Mouse (Mus musculus) thymus, adult 18-20 months (tissue): Measurements from ENCODE around the gene Spn.
"Not testable (repeated sequence)": the region's sequence is repeated elsewhere in the genome, so short reads cannot be mapped to it uniquely, and the experiment has no call there.

Source experiments
- DNase-seq, 2 experiments: peaks; one replicate each; pipeline ENCODE4 v3.0.0; 2022; ENCODE audit warnings: mixed read lengths in 2 of 2

Spn gene

GRCm38 (mm10) chr7:127104560-127105332, 32.9 kb downstream of the Spn start:
- peak; percentile 47 to 81 for DNase-seq

DNA sequence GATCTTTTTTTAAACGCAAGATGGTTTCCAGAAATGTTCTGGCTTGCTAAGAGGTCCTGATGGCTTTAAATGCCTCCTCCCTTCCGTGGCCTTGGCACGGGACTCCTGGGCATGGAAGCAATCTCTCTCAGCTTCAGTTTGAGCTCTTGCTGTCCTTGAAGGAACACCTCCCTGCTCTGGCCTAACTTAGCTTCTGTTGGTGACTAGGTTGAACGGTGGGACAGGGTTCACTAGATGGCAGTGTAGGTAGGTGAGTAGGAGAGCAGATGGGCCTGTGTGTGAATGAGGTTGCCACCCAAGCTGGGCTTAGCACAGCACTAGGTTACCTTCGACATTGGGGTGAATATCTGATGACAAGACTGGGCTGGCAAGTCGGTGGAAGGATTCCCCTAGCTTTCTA, 33.7 kb downstream of the Spn start:
- DNase-seq: peak in 1 of 2 experiments; percentile 55

DNA sequence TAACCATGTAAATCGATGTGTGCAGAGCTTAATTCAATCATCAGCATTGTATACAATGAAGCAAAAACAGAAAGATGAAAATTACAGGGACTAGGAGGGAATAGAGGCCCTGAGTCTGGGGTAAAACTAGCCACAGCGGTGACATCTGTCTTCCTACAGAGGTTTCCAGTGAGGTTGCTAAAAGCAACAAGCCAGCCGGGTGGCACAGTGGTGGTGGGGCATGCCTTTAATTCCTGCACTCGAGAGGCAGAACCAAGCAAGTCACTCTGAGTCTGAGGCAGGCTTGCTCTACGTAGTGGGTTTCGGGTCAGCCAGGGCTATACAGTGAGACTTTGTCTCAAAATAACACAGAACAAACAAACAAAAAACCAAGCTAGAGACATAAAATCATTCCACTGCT, 35.5 kb downstream of the Spn start:
- DNase-seq: no peak

GRCm38 (mm10) chr7:127101451-127102016, 36.1 kb downstream of the Spn start:
- DNase-seq: no peak

- no peak for DNase-seq
Measured at GRCm38 (mm10) chr7:127099528-127099927, 38.1 kb downstream of the Spn start.

GRCm38 (mm10) chr7:127098950-127099349, 38.7 kb downstream of the Spn start:
- DNase-seq: no peak

GRCm38 (mm10) chr7:127098521-127098920, 39.1 kb downstream of the Spn start:
- DNase-seq: no peak

- no peak for DNase-seq
Measured at GRCm38 (mm10) chr7:127096456-127096855, 41.2 kb downstream of the Spn start.

- DNase-seq: no peak
Measured at GRCm38 (mm10) chr7:127093914-127094313, 43.7 kb downstream of the Spn start.

GRCm38 (mm10) chr7:127091114-127091896, 46.3 kb downstream of the Spn start, which contains the start of gene AI467606:
TSS of gene AI467606 (plus strand) at chr7:127091359.
- DNase-seq: peak; percentile 96 to 98

GRCm38 (mm10) chr7:127090154-127091113, 47.2 kb downstream of the Spn start:
- no peak for DNase-seq

- DNase-seq: peak in 1 of 2 experiments; percentile 60
Measured at GRCm38 (mm10) chr7:127088901-127089845, 48.5 kb downstream of the Spn start.

DNA sequence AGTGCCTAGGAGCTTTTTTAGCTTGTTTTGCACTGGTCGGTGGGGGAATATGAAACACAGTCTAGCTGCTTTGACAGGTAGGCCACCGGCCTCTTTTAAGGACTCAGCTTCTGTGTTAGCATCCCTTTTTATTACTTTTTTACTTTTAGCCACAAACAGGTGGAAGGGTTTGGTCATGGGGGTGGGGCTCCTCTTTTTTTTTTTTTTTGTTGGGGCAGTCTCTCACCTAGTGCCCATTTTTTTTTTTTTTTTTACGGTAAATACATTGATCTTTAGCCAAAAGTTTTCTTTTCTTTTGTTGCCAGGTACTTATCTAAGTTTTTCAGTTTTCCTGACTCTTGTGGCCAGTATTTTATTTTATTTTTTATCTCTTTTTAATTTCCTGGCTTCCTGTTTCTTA, 49.5 kb downstream of the Spn start:
- no peak for DNase-seq

GRCm38 (mm10) chr7:127087278-127088010, 50.2 kb downstream of the Spn start, which contains the start of gene Zg16:
TSS of gene Zg16 (minus strand) at chr7:127087328.
- not testable (repeated sequence) for DNase-seq

DNA sequence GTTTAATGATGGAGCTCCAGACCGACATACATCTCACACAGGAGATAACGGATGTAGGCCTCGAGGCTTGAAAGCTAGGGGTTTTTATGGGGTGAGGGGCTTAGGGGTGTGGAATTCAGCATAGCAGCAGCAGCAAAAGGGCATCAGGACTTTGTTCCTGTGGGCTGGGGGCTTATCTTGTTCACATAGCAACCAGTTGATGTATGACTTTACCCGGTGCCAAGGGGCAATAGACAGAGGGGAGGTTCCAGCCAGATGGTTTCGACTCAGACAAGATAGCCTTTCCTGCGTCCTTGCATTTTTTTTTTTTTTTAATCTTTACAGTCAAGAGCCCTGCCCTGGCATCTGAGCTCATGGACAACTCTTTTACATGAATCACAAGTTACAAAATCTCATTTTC, 51.9 kb downstream of the Spn start:
- DNase-seq: not testable (repeated sequence)

DNA sequence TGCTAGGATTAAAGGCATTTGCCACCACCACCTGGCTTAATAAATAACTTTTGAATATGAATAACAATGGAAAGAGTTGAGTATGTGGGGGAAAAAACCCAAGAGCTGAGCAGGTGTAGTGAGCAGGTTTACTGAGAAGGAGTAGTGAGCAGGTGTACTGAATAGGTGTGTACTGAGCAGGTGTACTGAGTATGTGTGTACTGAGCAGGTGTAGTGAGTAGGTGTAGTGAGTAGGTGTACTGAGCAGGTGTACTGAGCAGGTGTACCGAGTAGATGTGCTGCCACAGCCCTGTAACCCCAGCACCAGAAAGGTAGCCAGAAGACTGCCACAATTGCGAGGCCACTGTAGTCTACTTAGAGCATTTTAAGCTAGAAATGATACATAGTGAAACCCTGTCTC, 52.8 kb downstream of the Spn start:
- DNase-seq: no peak

DNA sequence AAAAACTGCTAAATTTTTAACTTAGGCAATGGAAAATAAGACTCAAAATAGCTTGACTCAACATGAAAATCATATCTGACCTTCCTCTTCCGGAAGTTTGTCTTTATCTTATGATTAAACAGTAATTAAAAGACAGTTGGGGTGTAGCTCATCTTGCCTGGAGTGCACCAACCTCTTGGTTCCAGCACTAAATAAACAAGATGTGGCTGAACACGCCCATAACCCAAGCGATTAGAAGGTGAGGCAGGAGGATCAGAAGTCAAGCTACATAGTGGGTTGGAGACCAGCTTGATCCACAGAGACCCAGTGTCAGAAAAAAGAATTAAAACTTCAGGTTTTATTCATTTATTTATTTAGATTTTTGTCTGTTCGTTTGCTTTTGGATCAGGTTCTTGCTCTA, 53.9 kb downstream of the Spn start:
- DNase-seq: no peak

GRCm38 (mm10) chr7:127082995-127083394, 54.6 kb downstream of the Spn start:
- no peak for DNase-seq

- DNase-seq: no peak
Measured at GRCm38 (mm10) chr7:127082271-127082670, 55.4 kb downstream of the Spn start.
